Mouse (Mus musculus): ENCODE measurements at regions not wholly inside any gene's neighbourhood (a gene's known extent, or its start where the extent isn't known, plus 50 kb on each side); places are given as distances from the start of the nearest gene placed in this dataset.
"Not testable (repeated sequence)": the region's sequence is repeated elsewhere in the genome, so short reads cannot be mapped to it uniquely, and the experiment has no call there.

- DNase-seq (ENCODE audit: low read depth, low spot score), result no peak
Measured at GRCm38 (mm10) chr10:43671785-43672184, 93.7 kb downstream of the Cd24a start.

GRCm38 (mm10) chr10:43672490-43672889 is 94.4 kb downstream of the Cd24a start:
- no peak for DNase-seq (ENCODE audit: low read depth, low spot score)

- no peak for DNase-seq (ENCODE audit: low read depth, low spot score)
Measured at GRCm38 (mm10) chr10:43674749-43675148, 96.7 kb downstream of the Cd24a start.

- DNase-seq (ENCODE audit: low read depth, low spot score), result not testable (repeated sequence)
Measured at GRCm38 (mm10) chr10:43675495-43675894, 97.4 kb downstream of the Cd24a start.

- DNase-seq (ENCODE audit: low read depth, low spot score), result no peak
Measured at GRCm38 (mm10) chr10:43676289-43676688, 98.2 kb downstream of the Cd24a start.

- peak; percentile 83 for DNase-seq (ENCODE audit: low read depth, low spot score)
Measured at GRCm38 (mm10) chr10:43684247-43685033, 106.4 kb downstream of the Cd24a start.

- DNase-seq (ENCODE audit: low read depth, low spot score), result no peak
Measured at GRCm38 (mm10) chr10:43689161-43689913, 111.3 kb downstream of the Cd24a start.

GRCm38 (mm10) chr10:43689914-43690316 is 111.8 kb downstream of the Cd24a start:
- DNase-seq (ENCODE audit: low read depth, low spot score), result no peak

- DNase-seq (ENCODE audit: low read depth, low spot score), result no peak
Measured at GRCm38 (mm10) chr10:43693974-43694373, 115.9 kb downstream of the Cd24a start.

- no peak for DNase-seq (ENCODE audit: low read depth, low spot score)
Measured at GRCm38 (mm10) chr10:43694508-43694907, 116.4 kb downstream of the Cd24a start.

GRCm38 (mm10) chr10:43695470-43695869 is 117.4 kb downstream of the Cd24a start:
- no peak for DNase-seq (ENCODE audit: low read depth, low spot score)

- DNase-seq (ENCODE audit: low read depth, low spot score), result no peak
Measured at GRCm38 (mm10) chr10:43697917-43698316, 119.8 kb downstream of the Cd24a start.

GRCm38 (mm10) chr10:43700371-43701289 is 122.5 kb downstream of the Cd24a start:
- no peak for DNase-seq (ENCODE audit: low read depth, low spot score)

GRCm38 (mm10) chr10:43702895-43703294 is 124.8 kb downstream of the Cd24a start:
- no peak for DNase-seq (ENCODE audit: low read depth, low spot score)

GRCm38 (mm10) chr10:43706001-43706988 is 128.2 kb downstream of the Cd24a start:
- DNase-seq (ENCODE audit: low read depth, low spot score), result peak; percentile 56

- DNase-seq (ENCODE audit: low read depth, low spot score), result no peak
Measured at GRCm38 (mm10) chr10:43707011-43707410, 128.9 kb downstream of the Cd24a start.

- no peak for DNase-seq (ENCODE audit: low read depth, low spot score)
Measured at GRCm38 (mm10) chr10:43707821-43708373, 129.8 kb downstream of the Cd24a start.

GRCm38 (mm10) chr10:43709278-43710033 is 131.4 kb downstream of the Cd24a start:
- no peak for DNase-seq (ENCODE audit: low read depth, low spot score)

GRCm38 (mm10) chr10:43710186-43710885 is 132.3 kb downstream of the Cd24a start:
- no peak for DNase-seq (ENCODE audit: low read depth, low spot score)

Measured in ZHBTc4 (cell line).